Mouse (Mus musculus): ENCODE results near the gene Nup205. TPM values are rescaled to one million over a fixed set of nuclear protein-coding genes. Genes with fewer than 3 reads are reported as not detected.

Nup205 gene
- polyA plus RNA-seq (2015; fragmentation: Nextera tagmentation; extraction: Ambion mirVana), result 8.2 and 9.0 TPM in 2 replicates

DNA sequence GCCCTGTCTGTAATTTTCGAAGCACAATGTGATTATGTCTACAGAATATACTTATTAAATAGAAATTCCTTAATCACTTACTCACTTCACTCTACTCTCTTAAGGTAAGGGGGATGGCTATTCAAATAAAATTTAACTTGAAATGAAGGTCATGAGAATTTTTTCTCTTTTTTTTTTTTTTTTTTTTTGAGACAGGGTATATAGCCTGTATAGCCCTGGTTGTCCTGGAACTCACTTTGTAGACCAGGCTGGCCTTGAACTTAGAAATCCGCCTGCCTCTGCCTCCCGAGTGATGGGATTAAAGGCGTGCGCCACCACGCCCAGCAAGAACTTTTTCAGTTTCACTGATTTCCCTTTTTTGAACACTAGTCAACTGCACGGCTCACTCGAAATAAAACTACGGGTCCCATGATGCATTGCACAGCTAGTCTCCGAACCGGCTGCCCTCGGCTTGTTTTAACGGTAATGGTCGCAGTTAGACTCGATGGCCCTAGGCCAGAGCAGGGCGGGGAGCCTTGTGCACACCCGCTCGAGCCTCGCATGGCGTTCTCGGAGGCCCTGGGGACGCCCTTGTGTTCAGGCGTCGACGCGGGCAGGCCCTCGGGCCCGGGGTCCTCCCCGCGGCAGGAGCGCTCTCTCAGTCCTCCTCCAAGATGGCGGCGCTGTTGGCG lies at the start of gene Nup205:
Nup205 (plus strand) TSS at position 443 of the 671 bp plus-strand sequence.

DNA sequence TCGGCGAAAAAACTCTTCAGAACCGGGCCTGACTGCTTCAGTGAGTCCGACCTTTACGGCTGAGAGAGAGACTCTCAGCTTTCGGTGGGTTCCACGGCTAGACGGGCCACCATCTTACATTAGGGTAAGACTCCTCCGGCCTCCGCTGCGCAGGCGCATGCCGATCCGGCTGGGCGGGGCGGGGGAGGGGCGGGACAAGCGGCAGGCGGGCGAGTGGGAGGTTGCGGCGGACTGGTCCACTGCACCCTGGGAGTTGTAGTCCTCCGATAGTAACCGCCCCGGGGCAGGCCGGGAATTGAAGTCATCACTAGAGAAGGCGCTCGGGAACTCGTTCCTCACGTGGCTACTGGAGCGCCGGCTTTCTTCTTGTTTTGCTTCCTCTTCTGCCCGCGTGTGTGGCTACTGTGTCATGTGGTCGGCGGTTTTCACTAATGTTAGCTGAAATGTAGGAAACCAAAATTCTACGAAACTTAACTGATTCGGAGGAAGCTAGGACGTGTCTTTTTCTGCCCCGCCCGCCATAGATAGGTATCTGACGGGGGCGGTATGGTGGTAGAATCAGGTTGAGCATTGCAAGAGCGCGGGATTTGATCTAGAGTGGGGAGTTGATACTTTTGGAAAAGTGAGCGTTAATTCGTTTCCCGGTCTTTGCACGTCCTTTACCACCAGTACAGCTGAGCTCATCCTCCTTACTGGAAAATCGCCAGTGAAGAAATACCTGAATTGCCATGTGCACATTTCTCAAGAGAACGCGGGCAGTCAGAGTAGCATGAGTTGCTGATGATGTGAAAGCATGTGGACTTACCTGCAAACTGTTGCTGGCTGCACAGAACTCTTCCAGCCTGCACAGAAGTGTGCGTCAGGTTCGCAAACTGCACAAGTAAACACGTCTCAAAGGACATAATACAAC lies 43.4 kb upstream of the Nup205 start, which contains the start of gene Cnot4:
Cnot4 (minus strand) TSS at position 146 of the 910 bp plus-strand sequence.

Other genes starting within 250 kb of the Nup205 start
- 0.97 and 1.0 TPM in 2 replicates for gene Slc23a4, start 189.0 kb upstream of the Nup205 start, polyA plus RNA-seq (2015; fragmentation: Nextera tagmentation; extraction: Ambion mirVana)
- 27.0 and 33.7 TPM in 2 replicates for gene Cnot4, start 43.7 kb upstream of the Nup205 start, polyA plus RNA-seq (2015; fragmentation: Nextera tagmentation; extraction: Ambion mirVana)
- gene Slc13a4, start 130.7 kb downstream of the Nup205 start, polyA plus RNA-seq (2015; fragmentation: Nextera tagmentation; extraction: Ambion mirVana), result 5.4 and 9.9 TPM in 2 replicates
- gene Fam180a, start 148.7 kb downstream of the Nup205 start, polyA plus RNA-seq (2015; fragmentation: Nextera tagmentation; extraction: Ambion mirVana), result 1.7 and 2.3 TPM in 2 replicates

Data from neural tube, postnatal 0 days (tissue).